In the genomic region with DNA sequence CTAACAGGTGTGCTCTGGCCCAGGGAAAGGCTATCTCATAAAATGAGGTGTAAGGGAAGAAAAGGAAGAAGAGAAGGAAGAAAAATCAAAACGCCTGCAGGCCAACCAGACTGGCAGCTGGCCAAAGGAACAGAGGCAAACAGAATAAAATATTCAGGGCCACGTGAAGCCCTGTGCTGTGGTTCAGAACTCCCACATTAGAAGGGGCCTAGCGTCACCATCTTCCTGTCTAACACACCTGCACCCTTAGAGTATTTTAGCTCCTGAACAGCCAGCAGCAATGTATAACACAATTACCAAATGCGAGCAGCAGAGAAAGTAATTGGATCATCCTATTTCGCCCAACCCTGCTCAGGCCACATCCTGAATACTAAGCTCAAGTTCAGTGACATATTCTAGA, we compare ENCODE assay signal across 28 mouse cellular contexts. TPM values are rescaled to one million over a fixed set of nuclear protein-coding genes. Genes with fewer than 3 reads are reported as not detected.
DNase-seq lines count a peak whose midpoint lies in the region; ATAC-seq lines count a peak whose summit lies in the region.
"Had no signal": no experiment of that assay in that cellular context is flagged by ENCODE, and none has a peak within 500 bp of the region (broad histone marks: within the 10 kb centered on the region; RNA-seq: fewer than 3 reads in every experiment).

No protein-coding gene starts in this region.

- peak; percentile 55 for DNase-seq in splenic B cell, adult 2 months (ENCODE audit: low read depth, low spot score)
- peak; percentile 73 to 75 for DNase-seq in thymus, postnatal 36 days
- no peak for DNase-seq in urinary bladder, postnatal 10 days (ENCODE audit: low spot score)
- no peak for DNase-seq in layer of hippocampus, adult 8-10 months (ENCODE audit: low spot score in 2 of 2)
- no peak for DNase-seq in liver
- DNase-seq: cerebellum, adult 2 months; forebrain, postnatal 0 days; kidney, postnatal 4 days; liver, embryonic 13.5 days; lung, embryonic 14.5 days; lung, postnatal 36 days had no signal

- peak; percentile 74 for ATAC-seq in CD4-positive, CD25-positive, alpha-beta regulatory T cell, adult 4 months
- ATAC-seq in activated CD4-positive, CD25-positive, alpha-beta regulatory T cell, adult 4 months = peak; percentile 58
- ATAC-seq: forebrain, postnatal 0 days; intestine, embryonic 15.5 days had no signal

- H3K36me3 ChIP-seq in splenic B cell, adult 2 months (ENCODE audit: control insufficient read depth, insufficient read depth, low read length, poor library complexity, severe bottlenecking) = no peaks in the 10 kb centered on the region
- H3K36me3 ChIP-seq: G1E; hindbrain, embryonic 13.5 days; intestine, embryonic 15.5 days; limb, embryonic 12.5 days; liver, embryonic 13.5 days; stomach, embryonic 15.5 days had no signal

- no peaks in the 10 kb centered on the region for H3K27me3 ChIP-seq in splenic B cell, adult 2 months (ENCODE audit: control insufficient read depth, insufficient read depth, low read length, poor library complexity, severe bottlenecking)
- H3K27me3 ChIP-seq: hindbrain, embryonic 13.5 days had no signal

RNA-seq across cellular contexts. Expression of gene Grap2, which starts 39.1 kb away (rescaled TPM):
- 10 to 100 TPM; 37.7 to 55.0 TPM for polyA plus RNA-seq in CD4-positive, CD25-positive, alpha-beta regulatory T cell, adult 4 months (2017; shearing (Covaris generic))
- polyA plus RNA-seq in activated CD4-positive, CD25-positive, alpha-beta regulatory T cell, adult 4 months (2017; shearing (Covaris generic)) = 10 to 100 TPM; 43.4 to 46.5 TPM
- total RNA-seq in layer of hippocampus, adult 8-10 months (2022) = under 1 TPM; 0.07 to 0.34 (median 0.17) TPM
- total RNA-seq: forebrain, postnatal 0 days had no signal
- polyA plus RNA-seq: forebrain, postnatal 0 days had no signal

RNA-seq across cellular contexts. Expression of gene Enthd1, which starts 46.5 kb away (rescaled TPM):
- polyA plus RNA-seq in CD4-positive, CD25-positive, alpha-beta regulatory T cell, adult 4 months (2017; shearing (Covaris generic)) = under 1 TPM in 1 of 2 experiments, not detected in 1; 0.24 TPM
- under 1 TPM in 1 of 2 experiments, not detected in 1; 0.38 TPM for polyA plus RNA-seq in activated CD4-positive, CD25-positive, alpha-beta regulatory T cell, adult 4 months (2017; shearing (Covaris generic))
- not detected for total RNA-seq in layer of hippocampus, adult 8-10 months (2022)
- total RNA-seq: adrenal gland, postnatal 4 days; forebrain, postnatal 0 days; gastrocnemius, adult 18-20 months; gastrocnemius, postnatal 4 days; heart, postnatal 25 days; layer of hippocampus, postnatal 14 days; midbrain, postnatal 0 days had no signal
- polyA plus RNA-seq: cerebellum, adult 2 months; cortical plate, adult 2 months; forebrain, postnatal 0 days; G1E; heart, embryonic 11.5 days; hindbrain, embryonic 13.5 days; intestine, embryonic 15.5 days; kidney, embryonic 14.5 days; limb, embryonic 12.5 days; liver, embryonic 13.5 days; lung, embryonic 14.5 days; midbrain, postnatal 0 days; neural tube, embryonic 11.5 days; stomach, embryonic 15.5 days had no signal

Comparison
In these comparisons a context has a peak if more than half of its experiments do, and no peak if none do; other contexts are left out.
1. DNase-seq: peak in splenic B cell, adult 2 months (single experiment) and thymus, postnatal 36 days (2 of 2); none in urinary bladder, postnatal 10 days (single experiment), layer of hippocampus, adult 8-10 months (0 of 2) and liver (single experiment).